9 mouse cellular contexts compared by ENCODE assay signal in the genomic region with DNA sequence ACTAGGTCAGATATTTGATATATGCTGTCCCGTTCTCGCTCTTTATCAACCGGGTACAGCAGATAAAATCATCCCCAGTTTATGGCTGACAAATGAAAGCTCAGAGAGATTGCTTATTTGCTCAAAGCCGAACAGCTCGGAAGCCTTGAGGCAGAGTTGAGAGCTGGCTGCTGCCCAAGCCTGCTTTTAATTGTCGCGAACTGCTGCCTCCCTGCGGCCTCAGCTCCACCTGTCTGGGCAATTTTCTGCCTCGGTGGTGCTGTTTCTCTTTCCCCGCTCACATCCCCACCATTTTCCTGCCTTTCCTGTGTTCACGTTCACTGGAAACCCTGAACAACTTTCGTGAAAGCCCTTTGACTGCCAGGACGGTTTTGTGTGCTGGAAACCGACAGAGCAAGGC. TPM values are rescaled to one million over a fixed set of nuclear protein-coding genes. Genes with fewer than 3 reads are reported as not detected.
A peak's percentile ranks its signal among the peaks of the same experiment; 100 is the strongest.
DNase-seq lines count a peak whose midpoint lies in the region; ATAC-seq lines count a peak whose summit lies in the region.
"Had no signal": no experiment of that assay in that cellular context is flagged by ENCODE, and none has a peak within 500 bp of the region (broad histone marks: within the 10 kb centered on the region; RNA-seq: fewer than 3 reads in every experiment).

No protein-coding gene starts in this region.

- no peak for ATAC-seq in kidney, embryonic 15.5 days (replicated peaks; ENCODE audit: low FRiP score)
- ATAC-seq in limb, embryonic 12.5 days (ENCODE audit: insufficient number of reproducible peaks, insufficient read depth, low FRiP score, low TSS enrichment, low read depth), result no peak

- intact Hi-C loops in heart, postnatal 14 days (cut with DNase I), result loop anchor here (5.0 kb wide), 1 partner anchor 68 kb away; no protein-coding TSS in a partner anchor

- H3K27me3 ChIP-seq in kidney, embryonic 15.5 days, result no peaks in the 10 kb centered on the region
- H3K27me3 ChIP-seq in limb, embryonic 12.5 days, result no peaks in the 10 kb centered on the region
- H3K27me3 ChIP-seq: heart, embryonic 15.5 days had no signal

- no peaks in the 10 kb centered on the region for H3K36me3 ChIP-seq in kidney, embryonic 15.5 days
- H3K36me3 ChIP-seq in limb, embryonic 12.5 days, result no peaks in the 10 kb centered on the region
- H3K36me3 ChIP-seq: heart, embryonic 15.5 days had no signal

- no peak overlapping the region for H3K9ac ChIP-seq in kidney, embryonic 15.5 days
- peak overlapping the region; percentile 18; the same call in 1 of the 2 replicates for H3K9ac ChIP-seq in limb, embryonic 12.5 days (replicated peaks)
- H3K9ac ChIP-seq: heart, embryonic 15.5 days had no signal

- DNase-seq in kidney, adult 11 months, result peak; percentile 51
- DNase-seq in adrenal gland, adult 18-20 months (ENCODE audit: low spot score in 2 of 2), result peak; percentile 57 to 65
- DNase-seq in embryo, embryonic 10.5 days (ENCODE audit: low spot score), result peak; percentile 32
- peak; percentile 55 to 68 for DNase-seq in heart, postnatal 14 days
- DNase-seq in right cerebral cortex, postnatal 36 days (ENCODE audit: low spot score in 2 of 2), result peak; percentile 47 to 54
- DNase-seq in thymus, postnatal 25 days, result no peak

- no peak overlapping the region for H3K4me3 ChIP-seq in kidney, embryonic 15.5 days (replicated peaks)
- no peak overlapping the region for H3K4me3 ChIP-seq in limb, embryonic 12.5 days (replicated peaks)
- H3K4me3 ChIP-seq: heart, embryonic 15.5 days had no signal

- H3K9me3 ChIP-seq in kidney, embryonic 15.5 days (replicated peaks), result no peaks in the 10 kb centered on the region
- no peaks in the 10 kb centered on the region for H3K9me3 ChIP-seq in limb, embryonic 12.5 days
- H3K9me3 ChIP-seq: heart, embryonic 15.5 days had no signal

- no peak overlapping the region for H3K27ac ChIP-seq in kidney, embryonic 15.5 days
- H3K27ac ChIP-seq in limb, embryonic 12.5 days, result 0 out of 2 replicates have a peak overlapping the region, but pooled peaks have one; percentile 12
- H3K27ac ChIP-seq: heart, embryonic 15.5 days had no signal

- H3K4me2 ChIP-seq in kidney, embryonic 15.5 days, result no peak overlapping the region; the same call in 1 of the 2 replicates
- H3K4me2 ChIP-seq in limb, embryonic 12.5 days, result peak overlapping the region; percentile 15; the same call in 1 of the 2 replicates
- H3K4me2 ChIP-seq: heart, embryonic 15.5 days had no signal

- WGBS in kidney, embryonic 15.5 days, result 32% methylated on average over 14 of the region's 14 CpGs
- 31% methylated on average over 14 of the region's 14 CpGs for WGBS in limb, embryonic 12.5 days

- H3K4me1 ChIP-seq in kidney, embryonic 15.5 days, result peaks cover 10% of the 10 kb centered on the region
- peaks cover 16% of the 10 kb centered on the region; the same call in 1 of the 2 replicates for H3K4me1 ChIP-seq in limb, embryonic 12.5 days (replicated peaks)

RNA-seq across cellular contexts. Expression of gene Epb41l1, which starts 39.8 kb away (rescaled TPM):
- polyA plus RNA-seq in kidney, embryonic 15.5 days (2015; fragmentation: Nextera tagmentation; extraction: Ambion mirVana), result 2.3 and 2.8 TPM in 2 replicates
- total RNA-seq in adrenal gland, adult 18-20 months (2021), result 10 to 100 TPM; 67.0 to 75.9 TPM
- 10 to 100 TPM; 10.1 to 13.9 TPM for total RNA-seq in heart, postnatal 14 days (2021)
- polyA plus RNA-seq in limb, embryonic 12.5 days (2016; fragmentation: Nextera tagmentation; extraction: Ambion mirVana), result 2.5 and 2.6 TPM in 2 replicates

Comparison
In these comparisons a context has a peak if more than half of its experiments do, and no peak if none do; other contexts are left out.
1. RNA of gene Epb41l1, which starts 39.8 kb away (total RNA-seq): 67.0 to 75.9 TPM in adrenal gland, adult 18-20 months; 10.1 to 13.9 TPM in heart, postnatal 14 days; every median in the first group is over 4 times any median in the second.